Mouse (Mus musculus): Measurements from ENCODE around the gene Pik3c2a. TPM values are rescaled to one million over a fixed set of nuclear protein-coding genes. Genes with fewer than 3 reads are reported as not detected.

Gene Pik3c2a
- total RNA-seq, 1 experiment: 36.4 TPM

GRCm38 (mm10) chr7:116329858-116330257 lies 113.4 kb downstream of the Pik3c2a start:
- in situ Hi-C loops (cut with MboI; ENCODE audit: low sequenced_read_pairs in 2 of 2, unreplicated experiment in 2 of 2): no loop called here
- no peak for TF ChIP-seq MAFK (IDR thresholded peaks at IDR 0.05; ENCODE audit: insufficient read depth, low read depth, low read length)

GRCm38 (mm10) chr7:116328777-116329176 lies 114.5 kb downstream of the Pik3c2a start:
- Histone ChIP-seq H3K9ac (ENCODE audit: insufficient read depth, low read depth, low read length, poor library complexity, severe bottlenecking) (no peak overlapping the region), H3K36me3 (ENCODE audit: control insufficient read depth, insufficient read depth, low read length, poor library complexity, severe bottlenecking) (peaks cover 18% of the 10 kb centered on the region), H3K4me3 (ENCODE audit: insufficient read depth in 1 of 2, low read depth in 1 of 2, low read length in 2 of 2, poor library complexity in 1 of 2, severe bottlenecking in 1 of 2) (no peak overlapping the region), H3K27ac (ENCODE audit: insufficient read depth, low read depth, low read length, poor library complexity, severe bottlenecking) (no peak overlapping the region), H3K4me1 (ENCODE audit: control insufficient read depth in 2 of 2, insufficient read depth in 2 of 2, low read length in 2 of 2, poor library complexity in 1 of 2) (no peaks in the 10 kb centered on the region), H3K9me3 (ENCODE audit: control insufficient read depth, insufficient read depth, low read depth, low read length) (no peaks in the 10 kb centered on the region)
- in situ Hi-C loops (cut with MboI; ENCODE audit: low sequenced_read_pairs in 2 of 2, unreplicated experiment in 2 of 2): no loop called here
- no peak for TF ChIP-seq ZNF384 (IDR thresholded peaks at IDR 0.05; ENCODE audit: low read depth, low read length)
- no peak for TF ChIP-seq ZC3H11A (IDR thresholded peaks at IDR 0.05; ENCODE audit: borderline replicate concordance, low read depth, low read length)
- no peak for TF ChIP-seq CHD2 (IDR thresholded peaks at IDR 0.05; ENCODE audit: low read depth, low read length)
- TF ChIP-seq HCFC1 (IDR thresholded peaks at IDR 0.05; ENCODE audit: borderline replicate concordance, insufficient read depth, low read length): no peak
- TF ChIP-seq MAFK (IDR thresholded peaks at IDR 0.05; ENCODE audit: insufficient read depth, low read depth, low read length): no peak
- DNase-seq (ENCODE audit: low read depth, low spot score): no peak

More at GRCm38 (mm10) chr7:116329858-116330257, 113.4 kb downstream of the Pik3c2a start:
- H3K27ac ChIP-seq (ENCODE audit: insufficient read depth, low read depth, low read length, poor library complexity, severe bottlenecking): no peak overlapping the region
- no peak for DNase-seq (ENCODE audit: low read depth, low spot score)
- no peak overlapping the region for H3K9ac ChIP-seq (ENCODE audit: insufficient read depth, low read depth, low read length, poor library complexity, severe bottlenecking)
- H3K9me3 ChIP-seq (ENCODE audit: control insufficient read depth, insufficient read depth, low read depth, low read length): no peaks in the 10 kb centered on the region
- H3K4me1 ChIP-seq (ENCODE audit: control insufficient read depth in 2 of 2, insufficient read depth in 2 of 2, low read length in 2 of 2, poor library complexity in 1 of 2): no peaks in the 10 kb centered on the region
- peaks cover 18% of the 10 kb centered on the region for H3K36me3 ChIP-seq (ENCODE audit: control insufficient read depth, insufficient read depth, low read length, poor library complexity, severe bottlenecking)
- no peak overlapping the region for H3K4me3 ChIP-seq (ENCODE audit: insufficient read depth in 1 of 2, low read depth in 1 of 2, low read length in 2 of 2, poor library complexity in 1 of 2, severe bottlenecking in 1 of 2)

GRCm38 (mm10) chr7:116327901-116328300 lies 115.3 kb downstream of the Pik3c2a start:
- TF ChIP-seq HCFC1 (IDR thresholded peaks at IDR 0.05; ENCODE audit: borderline replicate concordance, insufficient read depth, low read length) (no peak), CHD2 (IDR thresholded peaks at IDR 0.05; ENCODE audit: low read depth, low read length) (no peak), ZC3H11A (IDR thresholded peaks at IDR 0.05; ENCODE audit: borderline replicate concordance, low read depth, low read length) (no peak), MAFK (IDR thresholded peaks at IDR 0.05; ENCODE audit: insufficient read depth, low read depth, low read length) (no peak), ZNF384 (IDR thresholded peaks at IDR 0.05; ENCODE audit: low read depth, low read length) (no peak)
- Histone ChIP-seq H3K36me3 (ENCODE audit: control insufficient read depth, insufficient read depth, low read length, poor library complexity, severe bottlenecking) (peaks cover 16% of the 10 kb centered on the region), H3K27ac (ENCODE audit: insufficient read depth, low read depth, low read length, poor library complexity, severe bottlenecking) (no peak overlapping the region), H3K4me3 (ENCODE audit: insufficient read depth in 1 of 2, low read depth in 1 of 2, low read length in 2 of 2, poor library complexity in 1 of 2, severe bottlenecking in 1 of 2) (no peak overlapping the region), H3K4me1 (ENCODE audit: control insufficient read depth in 2 of 2, insufficient read depth in 2 of 2, low read length in 2 of 2, poor library complexity in 1 of 2) (peaks cover 0 to 3% of the 10 kb centered on the region in 2 experiments; a peak in 1 of 4 replicates), H3K9ac (ENCODE audit: insufficient read depth, low read depth, low read length, poor library complexity, severe bottlenecking) (no peak overlapping the region), H3K9me3 (ENCODE audit: control insufficient read depth, insufficient read depth, low read depth, low read length) (no peaks in the 10 kb centered on the region)
- no peak for DNase-seq (ENCODE audit: low read depth, low spot score)
- in situ Hi-C loops (cut with MboI; ENCODE audit: low sequenced_read_pairs in 2 of 2, unreplicated experiment in 2 of 2): no loop called here

- in situ Hi-C loops (cut with MboI; ENCODE audit: low sequenced_read_pairs in 2 of 2, unreplicated experiment in 2 of 2): no loop called here
- H3K4me3 ChIP-seq (ENCODE audit: insufficient read depth in 1 of 2, low read depth in 1 of 2, low read length in 2 of 2, poor library complexity in 1 of 2, severe bottlenecking in 1 of 2): no peak overlapping the region
- TF ChIP-seq MAFK (IDR thresholded peaks at IDR 0.05; ENCODE audit: insufficient read depth, low read depth, low read length) (no peak), ZC3H11A (IDR thresholded peaks at IDR 0.05; ENCODE audit: borderline replicate concordance, low read depth, low read length) (peak; percentile 57; the same call in 1 of the 2 replicates), ZNF384 (IDR thresholded peaks at IDR 0.05; ENCODE audit: low read depth, low read length) (no peak)
- no peaks in the 10 kb centered on the region for H3K9me3 ChIP-seq (ENCODE audit: control insufficient read depth, insufficient read depth, low read depth, low read length)
- H3K4me1 ChIP-seq (ENCODE audit: control insufficient read depth in 2 of 2, insufficient read depth in 2 of 2, low read length in 2 of 2, poor library complexity in 1 of 2): peaks cover 0 to 3% of the 10 kb centered on the region in 2 experiments; a peak in 1 of 4 replicates
- no peaks in the 10 kb centered on the region for H3K36me3 ChIP-seq (ENCODE audit: control insufficient read depth, insufficient read depth, low read length, poor library complexity, severe bottlenecking)
- H3K27ac ChIP-seq (ENCODE audit: insufficient read depth, low read depth, low read length, poor library complexity, severe bottlenecking): no peak overlapping the region
- H3K9ac ChIP-seq (ENCODE audit: insufficient read depth, low read depth, low read length, poor library complexity, severe bottlenecking): no peak overlapping the region; the same call in 1 of the 2 replicates
- peak; percentile 54 for DNase-seq (ENCODE audit: low read depth, low spot score)
These were observed 119.8 kb downstream of the Pik3c2a start for GRCm38 (mm10) chr7:116323331-116323964.

- H3K4me1 ChIP-seq (ENCODE audit: control insufficient read depth in 2 of 2, insufficient read depth in 2 of 2, low read length in 2 of 2, poor library complexity in 1 of 2): peaks cover 4 to 11% of the 10 kb centered on the region in 2 experiments; a peak in 3 of 4 replicates
- H3K27ac ChIP-seq (ENCODE audit: insufficient read depth, low read depth, low read length, poor library complexity, severe bottlenecking): peak overlapping the region; percentile 55; the same call in 1 of the 2 replicates
- H3K36me3 ChIP-seq (ENCODE audit: control insufficient read depth, insufficient read depth, low read length, poor library complexity, severe bottlenecking): no peaks in the 10 kb centered on the region; the same call in 1 of the 2 replicates
- H3K9me3 ChIP-seq (ENCODE audit: control insufficient read depth, insufficient read depth, low read depth, low read length): no peaks in the 10 kb centered on the region
- DNase-seq (ENCODE audit: low read depth, low spot score): no peak
- peak overlapping the region in 1 of 2 experiments; percentile 40; a peak in 1 of 4 replicates for H3K4me3 ChIP-seq (ENCODE audit: insufficient read depth in 1 of 2, low read depth in 1 of 2, low read length in 2 of 2, poor library complexity in 1 of 2, severe bottlenecking in 1 of 2)
- in situ Hi-C loops (cut with MboI; ENCODE audit: low sequenced_read_pairs in 2 of 2, unreplicated experiment in 2 of 2): no loop called here
- no peak overlapping the region; the same call in 1 of the 2 replicates for H3K9ac ChIP-seq (ENCODE audit: insufficient read depth, low read depth, low read length, poor library complexity, severe bottlenecking)
- no peak for TF ChIP-seq MAFK (IDR thresholded peaks at IDR 0.05; ENCODE audit: insufficient read depth, low read depth, low read length)
- TF ChIP-seq ZC3H11A (IDR thresholded peaks at IDR 0.05; ENCODE audit: borderline replicate concordance, low read depth, low read length): no peak
- TF ChIP-seq CHD2 (IDR thresholded peaks at IDR 0.05; ENCODE audit: low read depth, low read length): no peak
- TF ChIP-seq ZNF384 (IDR thresholded peaks at IDR 0.05; ENCODE audit: low read depth, low read length): no peak
- TF ChIP-seq HCFC1 (IDR thresholded peaks at IDR 0.05; ENCODE audit: borderline replicate concordance, insufficient read depth, low read length): no peak
These were observed 133.8 kb downstream of the Pik3c2a start for GRCm38 (mm10) chr7:116309456-116309855.
